Comparison of ENCODE assay signal across 15 mouse cellular contexts in the genomic region with DNA sequence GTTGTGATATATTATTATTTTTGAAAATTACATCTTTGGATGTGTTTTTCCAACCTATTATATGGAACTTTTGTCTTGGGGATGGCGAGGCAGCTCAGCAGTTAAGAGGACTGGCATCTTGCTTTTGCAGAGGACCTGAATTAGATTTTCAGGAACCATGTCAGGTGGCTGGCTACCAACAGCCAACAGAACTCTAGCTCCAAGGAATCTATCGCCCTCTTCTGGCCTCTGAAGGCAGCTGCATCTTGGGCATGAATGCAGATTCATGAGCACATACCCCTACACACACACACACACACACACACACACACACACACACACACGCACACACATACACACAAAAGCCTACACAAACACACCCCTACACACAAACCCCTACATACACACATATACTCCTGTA. TPM values are rescaled to one million over a fixed set of nuclear protein-coding genes. Genes with fewer than 3 reads are reported as not detected.
DNase-seq lines count a peak whose midpoint lies in the region; ATAC-seq and TF ChIP-seq lines count a peak whose summit lies in the region.
"Had no signal": no experiment of that assay in that cellular context is flagged by ENCODE, and none has a peak within 500 bp of the region (broad histone marks: within the 10 kb centered on the region; RNA-seq: fewer than 3 reads in every experiment).

No protein-coding gene starts in this region.

- ATAC-seq in megakaryocyte, adult 5-6 weeks (ENCODE audit: poor library complexity, severe bottlenecking): no peak

- no peak for TF ChIP-seq POLR2A in brain, embryonic 14.5 days (IDR thresholded peaks at IDR 0.05; ENCODE audit: borderline replicate concordance, extremely low read depth, insufficient read depth, insufficient read length, poor library complexity, severe bottlenecking)

- intact Hi-C loops in left cerebral cortex, postnatal 4 days (cut with DNase I): no loop called here
- intact Hi-C loops in left cerebral cortex, postnatal 36 days (cut with DNase I): no loop called here

- TF ChIP-seq CTCF in brain, embryonic 14.5 days (IDR thresholded peaks at IDR 0.05; ENCODE audit: borderline replicate concordance, extremely low read depth, insufficient read depth, insufficient read length): peak; percentile 50; the same call in 1 of the 2 replicates

- peak; percentile 43 to 55 for DNase-seq in cerebellum, postnatal 14 days
- DNase-seq in cerebellum, adult 11-12 months: no peak
- DNase-seq in left cerebral cortex, postnatal 4 days: peak; percentile 20
- DNase-seq in left cerebral cortex, postnatal 36 days (ENCODE audit: low spot score in 2 of 2): no peak
- peak; percentile 4 for DNase-seq in A20 (ENCODE audit: low read depth, low spot score)
- DNase-seq in brain, embryonic 14.5 days (ENCODE audit: low read depth): peak; percentile 45
- DNase-seq in frontal cortex, postnatal 14 days (ENCODE audit: low spot score in 2 of 2): no peak
- DNase-seq: adrenal gland, adult 8-10 months had no signal

RNA-seq across cellular contexts. Expression of a gene that starts 19.9 kb away (rescaled TPM):
- total RNA-seq in left cerebral cortex, postnatal 4 days (2021): not detected
- total RNA-seq in left cerebral cortex, postnatal 36 days (2021): not detected
- polyA plus RNA-seq in brain, embryonic 14.5 days (2012; rRNA removed): not detected in 2 replicates
- not detected in 2 replicates for total RNA-seq in megakaryocyte, adult 5-6 weeks (2015)
- not detected in 2 replicates for total RNA-seq in megakaryocyte, adult 5-6 weeks (2017)
- total RNA-seq: adrenal gland, adult 8-10 months; common myeloid progenitor, adult 5-6 weeks had no signal
- polyA plus RNA-seq: heart, embryonic 14.5 days; kidney, embryonic 16.5 days; limb, embryonic 12.5 days; midbrain, embryonic 12.5 days; stomach, embryonic 15.5 days had no signal

Comparison
In these comparisons a context has a peak if more than half of its experiments do, and no peak if none do; other contexts are left out.
1. DNase-seq: peak in cerebellum, postnatal 14 days (2 of 2), left cerebral cortex, postnatal 4 days (single experiment), A20 (single experiment) and brain, embryonic 14.5 days (single experiment); none in cerebellum, adult 11-12 months (single experiment), left cerebral cortex, postnatal 36 days (0 of 2) and frontal cortex, postnatal 14 days (0 of 2).